Mouse (Mus musculus) CD4-positive, CD25-positive, alpha-beta regulatory T cell, adult 4 months (primary cell): ENCODE results near the gene Adamts9. TPM values are rescaled to one million over a fixed set of nuclear protein-coding genes. Genes with fewer than 3 reads are reported as not detected.

Experiments used
- ATAC-seq: one replicate; pipeline ENCODE4 v1.8.0; 2017
- polyA plus RNA-seq, 2 experiments: library from polyadenylated mRNA; unstranded; fragments of 100-300 nt; shearing (Covaris generic); gene quantifications; one replicate each; pipeline ENCODE4 v1.2.1; 2017

Adamts9 gene
- polyA plus RNA-seq, 2 experiments from 2014 or later = 0.09 TPM; not detected in 1

GRCm38 (mm10) chr6:92921843-92922242, 21.4 kb downstream of the Adamts9 start:
- ATAC-seq = no peak

GRCm38 (mm10) chr6:92920938-92921689, 22.2 kb downstream of the Adamts9 start:
- ATAC-seq = no peak

GRCm38 (mm10) chr6:92910611-92911010, 32.7 kb downstream of the Adamts9 start:
- no peak for ATAC-seq

- ATAC-seq = no peak
These were observed 33.9 kb downstream of the Adamts9 start for GRCm38 (mm10) chr6:92909361-92909760.

GRCm38 (mm10) chr6:92905922-92906321, 37.4 kb downstream of the Adamts9 start:
- ATAC-seq = no peak

GRCm38 (mm10) chr6:92904491-92904890, 38.8 kb downstream of the Adamts9 start:
- no peak for ATAC-seq

GRCm38 (mm10) chr6:92904037-92904436, 39.3 kb downstream of the Adamts9 start:
- no peak for ATAC-seq

GRCm38 (mm10) chr6:92891535-92891934, 51.8 kb downstream of the Adamts9 start:
- no peak for ATAC-seq

- ATAC-seq = no peak
These were observed 60.0 kb downstream of the Adamts9 start for GRCm38 (mm10) chr6:92883131-92883900.

GRCm38 (mm10) chr6:92882446-92882845, 60.8 kb downstream of the Adamts9 start:
- ATAC-seq = no peak

GRCm38 (mm10) chr6:92879700-92880265, 63.5 kb downstream of the Adamts9 start:
- ATAC-seq = no peak

- ATAC-seq = no peak
These were observed 64.5 kb downstream of the Adamts9 start for GRCm38 (mm10) chr6:92878771-92879170.

GRCm38 (mm10) chr6:92877236-92877635, 66.1 kb downstream of the Adamts9 start:
- no peak for ATAC-seq

GRCm38 (mm10) chr6:92876121-92876520, 67.2 kb downstream of the Adamts9 start:
- ATAC-seq = no peak

- no peak for ATAC-seq
These were observed 68.0 kb downstream of the Adamts9 start for GRCm38 (mm10) chr6:92875340-92875739.

- ATAC-seq = no peak
These were observed 68.4 kb downstream of the Adamts9 start for GRCm38 (mm10) chr6:92874854-92875253.

GRCm38 (mm10) chr6:92872766-92873165, 70.5 kb downstream of the Adamts9 start:
- ATAC-seq = no peak

- no peak for ATAC-seq
These were observed 71.5 kb downstream of the Adamts9 start for GRCm38 (mm10) chr6:92871813-92872212.

GRCm38 (mm10) chr6:92869582-92870219, 73.6 kb downstream of the Adamts9 start:
- ATAC-seq = no peak

GRCm38 (mm10) chr6:92869089-92869581, 74.2 kb downstream of the Adamts9 start, which contains the start of gene Gm15737:
Gene Gm15737 (plus strand): TSS chr6:92869357.
- no peak for ATAC-seq

GRCm38 (mm10) chr6:92862599-92862998, 80.7 kb downstream of the Adamts9 start:
- no peak for ATAC-seq

GRCm38 (mm10) chr6:92860285-92860912, 82.9 kb downstream of the Adamts9 start:
- ATAC-seq = no peak
